Mouse (Mus musculus): ENCODE measurements around the gene Ankrd50. TPM values are rescaled to one million over a fixed set of nuclear protein-coding genes. Genes with fewer than 3 reads are reported as not detected.

Gene Ankrd50
- polyA plus RNA-seq, 1 experiment from 2014 or later, result 27.5 TPM

GRCm38 (mm10) chr3:38491236-38491635 is 6.6 kb upstream of the Ankrd50 start:
- H3K4me1 ChIP-seq (replicated peaks), result no peaks in the 10 kb centered on the region
- H3K9me3 ChIP-seq, result no peaks in the 10 kb centered on the region
- no peak overlapping the region for H3K9ac ChIP-seq (replicated peaks)
- no peaks in the 10 kb centered on the region for H3K27me3 ChIP-seq
- H3K4me3 ChIP-seq (replicated peaks), result no peak overlapping the region
- 80% methylated on average over 3 of the region's 3 CpGs for WGBS
- no peak overlapping the region for H3K4me2 ChIP-seq
- ATAC-seq (ENCODE audit: insufficient number of reproducible peaks, insufficient read depth, low FRiP score, low TSS enrichment, low read depth), result no peak
- no peak overlapping the region for H3K27ac ChIP-seq
- H3K36me3 ChIP-seq, result no peaks in the 10 kb centered on the region

- no peak overlapping the region for H3K27ac ChIP-seq
- ATAC-seq (ENCODE audit: insufficient number of reproducible peaks, insufficient read depth, low FRiP score, low TSS enrichment, low read depth), result no peak
- WGBS, result 79% methylated on average over 2 of the region's 2 CpGs
- H3K4me3 ChIP-seq (replicated peaks), result no peak overlapping the region
- no peak overlapping the region for H3K9ac ChIP-seq (replicated peaks)
- no peaks in the 10 kb centered on the region for H3K9me3 ChIP-seq
- no peaks in the 10 kb centered on the region for H3K36me3 ChIP-seq
- H3K27me3 ChIP-seq, result no peaks in the 10 kb centered on the region
- H3K4me1 ChIP-seq (replicated peaks), result no peaks in the 10 kb centered on the region
- no peak overlapping the region for H3K4me2 ChIP-seq
Measured at GRCm38 (mm10) chr3:38490720-38491119, 6.1 kb upstream of the Ankrd50 start.

- no peaks in the 10 kb centered on the region for H3K9me3 ChIP-seq
- 0 out of 2 replicates have a peak overlapping the region, but pooled peaks have one; percentile 41 for H3K27ac ChIP-seq
- H3K9ac ChIP-seq (replicated peaks), result 0 out of 2 replicates have a peak overlapping the region, but pooled peaks have one; percentile 31
- peaks cover 9% of the 10 kb centered on the region; the same call in 1 of the 2 replicates for H3K36me3 ChIP-seq
- no peaks in the 10 kb centered on the region for H3K27me3 ChIP-seq
- H3K4me2 ChIP-seq, result peak overlapping the region; percentile 75
- peaks cover 31% of the 10 kb centered on the region for H3K4me1 ChIP-seq (replicated peaks)
- peak overlapping the region; percentile 88 for H3K4me3 ChIP-seq (replicated peaks)
- 2% methylated on average over 26 of the region's 26 CpGs for WGBS
- peak; percentile 5; the same call in 1 of the 2 replicates for ATAC-seq (ENCODE audit: insufficient number of reproducible peaks, insufficient read depth, low FRiP score, low TSS enrichment, low read depth)
Measured at GRCm38 (mm10) chr3:38485107-38485545, 482 bp upstream of the Ankrd50 start.

DNA sequence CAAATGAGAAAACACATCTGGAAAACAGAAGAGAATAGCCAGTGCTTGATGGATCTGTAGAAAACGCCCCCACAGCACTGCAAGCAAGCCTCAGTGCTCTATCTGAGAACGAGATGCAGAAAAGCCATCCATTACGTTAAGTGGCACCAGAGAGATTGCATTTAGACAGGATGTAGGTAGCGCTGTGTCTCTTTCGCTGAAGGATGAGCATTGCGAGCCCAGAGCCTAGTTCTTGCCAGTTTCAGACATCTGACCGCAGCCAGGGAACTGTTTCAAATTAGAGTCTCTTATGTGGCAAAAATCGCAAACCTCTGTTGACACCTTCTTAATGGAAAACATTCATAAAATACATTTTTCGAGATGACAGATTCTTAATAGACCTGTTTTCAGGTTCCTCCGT is 1.1 kb downstream of the Ankrd50 start:
- Histone ChIP-seq H3K9me3 (0 out of 2 replicates have a peak, but pooled peaks cover 2% of the 10 kb centered on the region), H3K4me2 (peak overlapping the region; percentile 75), H3K9ac (replicated peaks) (peak overlapping the region; percentile 94), H3K27ac (no peak overlapping the region), H3K27me3 (no peaks in the 10 kb centered on the region), H3K4me3 (replicated peaks) (peak overlapping the region; percentile 88), H3K4me1 (replicated peaks) (peaks cover 40% of the 10 kb centered on the region), H3K36me3 (peaks cover 23% of the 10 kb centered on the region)
- no peak for ATAC-seq (ENCODE audit: insufficient number of reproducible peaks, insufficient read depth, low FRiP score, low TSS enrichment, low read depth)
- 6% methylated on average over 10 of the region's 10 CpGs for WGBS

GRCm38 (mm10) chr3:38482749-38483148 is 1.9 kb downstream of the Ankrd50 start:
- Histone ChIP-seq H3K4me3 (replicated peaks) (peak overlapping the region; percentile 88), H3K36me3 (peaks cover 28% of the 10 kb centered on the region), H3K27me3 (no peaks in the 10 kb centered on the region), H3K9ac (replicated peaks) (peak overlapping the region; percentile 94; the same call in 1 of the 2 replicates), H3K4me1 (replicated peaks) (peaks cover 40% of the 10 kb centered on the region), H3K4me2 (peak overlapping the region; percentile 75), H3K9me3 (0 out of 2 replicates have a peak, but pooled peaks cover 2% of the 10 kb centered on the region), H3K27ac (no peak overlapping the region)
- ATAC-seq (ENCODE audit: insufficient number of reproducible peaks, insufficient read depth, low FRiP score, low TSS enrichment, low read depth), result no peak
- 37% methylated on average over 11 of the region's 11 CpGs for WGBS

DNA sequence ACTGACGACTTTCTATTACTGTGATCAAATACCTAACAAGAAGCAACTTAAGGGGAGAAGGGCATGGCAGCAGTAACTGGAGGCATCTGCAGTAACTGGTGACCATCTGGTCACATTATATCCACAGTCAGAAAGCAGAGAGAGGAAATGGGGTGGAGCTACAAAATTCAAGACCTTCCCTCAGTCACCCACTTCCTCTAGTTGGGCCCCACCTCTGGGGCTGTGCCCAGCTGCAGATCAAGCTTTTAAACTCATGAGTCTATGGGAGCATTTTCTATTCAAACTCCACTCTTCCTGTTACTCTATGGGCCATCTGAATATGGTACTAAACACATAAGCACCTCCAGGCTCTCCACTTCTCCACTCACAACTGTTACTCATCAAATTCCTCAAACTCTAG is 3.5 kb downstream of the Ankrd50 start:
- Histone ChIP-seq H3K4me3 (replicated peaks) (peak overlapping the region; percentile 7; the same call in 1 of the 2 replicates), H3K36me3 (peaks cover 37% of the 10 kb centered on the region), H3K27me3 (no peaks in the 10 kb centered on the region), H3K4me2 (peak overlapping the region; percentile 41), H3K27ac (no peak overlapping the region), H3K4me1 (replicated peaks) (peaks cover 45% of the 10 kb centered on the region), H3K9me3 (0 out of 2 replicates have a peak, but pooled peaks cover 2% of the 10 kb centered on the region), H3K9ac (replicated peaks) (no peak overlapping the region)
- WGBS, result 41% methylated on average over 1 of the region's 1 CpGs
- no peak for ATAC-seq (ENCODE audit: insufficient number of reproducible peaks, insufficient read depth, low FRiP score, low TSS enrichment, low read depth)

GRCm38 (mm10) chr3:38477936-38478335 is 6.7 kb downstream of the Ankrd50 start:
- ATAC-seq (ENCODE audit: insufficient number of reproducible peaks, insufficient read depth, low FRiP score, low TSS enrichment, low read depth), result no peak
- peaks cover 44% of the 10 kb centered on the region for H3K4me1 ChIP-seq (replicated peaks)
- 0 out of 2 replicates have a peak, but pooled peaks cover 2% of the 10 kb centered on the region for H3K9me3 ChIP-seq
- no peak overlapping the region for H3K9ac ChIP-seq (replicated peaks)
- 82% methylated on average over 1 of the region's 1 CpGs for WGBS
- peaks cover 49% of the 10 kb centered on the region for H3K36me3 ChIP-seq
- no peak overlapping the region for H3K4me2 ChIP-seq
- no peak overlapping the region for H3K27ac ChIP-seq
- no peak overlapping the region for H3K4me3 ChIP-seq (replicated peaks)
- no peaks in the 10 kb centered on the region for H3K27me3 ChIP-seq

GRCm38 (mm10) chr3:38475587-38475986 is 9.1 kb downstream of the Ankrd50 start:
- Histone ChIP-seq H3K9ac (replicated peaks) (no peak overlapping the region), H3K4me1 (replicated peaks) (peaks cover 23% of the 10 kb centered on the region), H3K27me3 (no peaks in the 10 kb centered on the region), H3K27ac (no peak overlapping the region), H3K4me3 (replicated peaks) (no peak overlapping the region), H3K9me3 (0 out of 2 replicates have a peak, but pooled peaks cover 2% of the 10 kb centered on the region), H3K4me2 (no peak overlapping the region), H3K36me3 (peaks cover 48% of the 10 kb centered on the region)
- WGBS, result 42% methylated on average over 6 of the region's 6 CpGs
- no peak for ATAC-seq (ENCODE audit: insufficient number of reproducible peaks, insufficient read depth, low FRiP score, low TSS enrichment, low read depth)

- peaks cover 11% of the 10 kb centered on the region; the same call in 1 of the 2 replicates for H3K4me1 ChIP-seq (replicated peaks)
- H3K4me3 ChIP-seq (replicated peaks), result no peak overlapping the region
- no peaks in the 10 kb centered on the region for H3K27me3 ChIP-seq
- ATAC-seq (ENCODE audit: insufficient number of reproducible peaks, insufficient read depth, low FRiP score, low TSS enrichment, low read depth), result no peak
- H3K27ac ChIP-seq, result no peak overlapping the region
- H3K36me3 ChIP-seq, result peaks cover 28% of the 10 kb centered on the region
- H3K9me3 ChIP-seq, result no peaks in the 10 kb centered on the region
- no peak overlapping the region for H3K9ac ChIP-seq (replicated peaks)
- H3K4me2 ChIP-seq, result no peak overlapping the region
- 83% methylated on average over 4 of the region's 4 CpGs for WGBS
Measured at GRCm38 (mm10) chr3:38473138-38473537, 11.5 kb downstream of the Ankrd50 start.

DNA sequence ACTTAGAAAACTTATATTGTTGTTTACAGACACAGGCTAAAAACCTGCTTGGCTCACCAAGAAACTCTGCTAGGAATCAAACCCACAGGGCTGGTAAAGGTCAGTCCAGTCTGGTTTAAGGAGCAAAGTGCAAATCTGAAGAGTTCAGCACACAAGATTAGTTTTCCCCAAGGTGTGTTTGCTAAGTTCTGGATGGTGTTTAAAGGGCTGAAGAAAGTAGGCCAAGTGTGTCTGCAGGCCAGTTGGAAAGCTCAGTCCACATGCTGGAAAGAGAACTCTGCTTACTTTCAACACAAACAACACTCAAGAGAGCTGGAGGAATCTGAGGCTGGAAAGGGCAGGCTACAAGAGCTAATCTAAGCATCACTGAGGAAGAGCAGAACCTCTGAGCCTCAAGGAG is 13.1 kb downstream of the Ankrd50 start:
- Histone ChIP-seq H3K36me3 (peaks cover 30% of the 10 kb centered on the region), H3K9me3 (no peaks in the 10 kb centered on the region), H3K4me3 (replicated peaks) (no peak overlapping the region), H3K4me2 (no peak overlapping the region), H3K27me3 (no peaks in the 10 kb centered on the region), H3K4me1 (replicated peaks) (peaks cover 19% of the 10 kb centered on the region), H3K9ac (replicated peaks) (no peak overlapping the region), H3K27ac (no peak overlapping the region)
- no peak for ATAC-seq (ENCODE audit: insufficient number of reproducible peaks, insufficient read depth, low FRiP score, low TSS enrichment, low read depth)

DNA sequence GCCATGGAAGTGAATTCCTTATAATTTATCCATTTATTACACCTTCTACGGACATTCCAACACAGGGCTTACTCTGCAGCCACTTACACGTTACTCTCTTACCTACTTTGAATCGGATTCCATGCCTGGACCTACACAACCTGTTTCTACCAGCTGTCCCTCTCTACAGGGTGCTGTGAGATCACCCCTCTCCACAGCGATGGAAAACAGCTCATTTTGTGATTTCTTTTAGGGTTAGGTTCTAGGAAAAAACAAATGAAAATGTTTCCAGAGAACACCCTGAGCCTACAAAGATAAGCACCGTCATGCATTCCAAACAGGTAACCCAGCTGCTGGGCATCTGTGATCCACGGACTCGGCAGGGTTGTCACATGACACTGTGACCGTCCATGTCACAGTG is 16.5 kb downstream of the Ankrd50 start:
- peaks cover 8% of the 10 kb centered on the region; the same call in 1 of the 2 replicates for H3K4me1 ChIP-seq (replicated peaks)
- no peak overlapping the region for H3K27ac ChIP-seq
- H3K9ac ChIP-seq (replicated peaks), result no peak overlapping the region
- H3K4me3 ChIP-seq (replicated peaks), result no peak overlapping the region
- H3K4me2 ChIP-seq, result no peak overlapping the region
- no peaks in the 10 kb centered on the region for H3K27me3 ChIP-seq
- no peak for ATAC-seq (ENCODE audit: insufficient number of reproducible peaks, insufficient read depth, low FRiP score, low TSS enrichment, low read depth)
- peaks cover 23% of the 10 kb centered on the region; the same call in 1 of the 2 replicates for H3K36me3 ChIP-seq
- H3K9me3 ChIP-seq, result no peaks in the 10 kb centered on the region
- WGBS, result 91% methylated on average over 8 of the region's 8 CpGs

- ATAC-seq (ENCODE audit: insufficient number of reproducible peaks, insufficient read depth, low FRiP score, low TSS enrichment, low read depth), result no peak
- no peaks in the 10 kb centered on the region for H3K27me3 ChIP-seq
- H3K36me3 ChIP-seq, result peaks cover 29% of the 10 kb centered on the region
- no peak overlapping the region for H3K9ac ChIP-seq (replicated peaks)
- no peak overlapping the region for H3K4me2 ChIP-seq
- no peak overlapping the region for H3K27ac ChIP-seq
- H3K4me1 ChIP-seq (replicated peaks), result peaks cover 8% of the 10 kb centered on the region; the same call in 1 of the 2 replicates
- no peaks in the 10 kb centered on the region for H3K9me3 ChIP-seq
- WGBS, result 81% methylated on average over 8 of the region's 8 CpGs
- H3K4me3 ChIP-seq (replicated peaks), result no peak overlapping the region
Measured at GRCm38 (mm10) chr3:38466880-38467405, 17.7 kb downstream of the Ankrd50 start.

All from limb, embryonic 12.5 days (tissue).